Mouse (Mus musculus): Measurements from ENCODE around the gene Arpc2.

DNA sequence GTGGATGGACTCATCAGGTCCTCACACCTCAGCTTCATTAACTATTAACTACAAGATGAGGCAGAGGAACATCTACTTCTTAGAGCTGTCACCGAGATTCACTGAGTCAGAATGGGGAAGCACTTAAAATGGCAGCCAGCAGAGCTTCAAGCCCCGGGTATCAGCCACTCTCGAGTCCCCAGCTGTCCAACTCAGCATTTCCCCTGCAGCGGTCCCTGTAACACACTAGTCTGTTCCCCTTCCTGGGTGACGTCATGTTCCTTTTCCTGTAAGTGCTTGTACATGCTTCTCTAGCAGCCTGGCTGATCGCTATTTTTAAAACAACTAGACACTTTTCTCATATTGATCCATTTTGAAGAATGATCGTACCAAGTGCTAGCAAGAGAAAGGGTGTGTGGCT is 8.6 kb upstream of the Arpc2 start:
- no peak for TF ChIP-seq NELFE (IDR thresholded peaks at IDR 0.05; ENCODE audit: low read depth, low read length)
- TF ChIP-seq BHLHE40 (IDR thresholded peaks at IDR 0.05; ENCODE audit: borderline replicate concordance, low read depth, low read length), result no peak
- no peak for TF ChIP-seq MYB (IDR thresholded peaks at IDR 0.05; ENCODE audit: low read depth, low read length)
- no peak for TF ChIP-seq GATA1 (IDR thresholded peaks at IDR 0.05; ENCODE audit: low read depth, low read length)
- TF ChIP-seq CTCF (IDR thresholded peaks at IDR 0.05 in 2 of 3, conservative IDR thresholded peaks at IDR 0.05 in 1 of 3; ENCODE audit: control insufficient read depth in 1 of 3, insufficient read depth in 1 of 3, low read depth in 2 of 3, low read length in 3 of 3, poor library complexity in 1 of 3, severe bottlenecking in 1 of 3), result no peak
- no peak for TF ChIP-seq E2F4 (IDR thresholded peaks at IDR 0.05; ENCODE audit: borderline replicate concordance, low read depth, low read length)
- no peak for TF ChIP-seq EP300 (IDR thresholded peaks at IDR 0.05; ENCODE audit: low read depth in 1 of 2, low read length in 2 of 2)
- no peak for TF ChIP-seq USF2 (IDR thresholded peaks at IDR 0.05; ENCODE audit: borderline replicate concordance in 1 of 2, insufficient read depth in 1 of 2, low read depth in 1 of 2, low read length in 2 of 2)

Measured in MEL (cell line).